Mouse (Mus musculus): ENCODE results near the gene Tbc1d30.

DNA sequence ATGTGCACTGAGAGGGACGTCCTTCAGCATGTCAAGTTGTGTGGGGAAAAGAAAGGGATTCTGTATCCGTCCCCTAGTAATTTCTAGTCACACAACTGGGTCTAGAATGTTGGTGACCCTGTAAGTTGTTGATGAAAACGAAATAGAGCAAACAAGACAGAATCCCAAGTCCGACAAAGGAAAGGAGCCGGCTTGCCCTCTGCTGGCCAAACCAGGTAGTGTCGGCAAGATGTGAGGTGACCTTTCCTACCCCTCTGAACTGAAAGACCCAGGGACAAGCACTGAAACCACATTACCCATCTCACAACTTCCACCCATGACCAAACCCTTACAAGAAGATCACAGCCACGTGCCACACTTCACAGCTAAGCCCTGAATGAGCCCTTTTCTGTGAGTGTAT, 20.1 kb downstream of the Tbc1d30 start:
- TF ChIP-seq CTCF (IDR thresholded peaks at IDR 0.05; ENCODE audit: low read depth): peak; percentile 90
- no peak for TF ChIP-seq EP300 (IDR thresholded peaks at IDR 0.05; ENCODE audit: low read depth)

Data from liver, embryonic 14.5 days (tissue).